Mouse (Mus musculus) C2C12 (cell line): ENCODE measurements around the gene Zfp385b.

ENCODE experiments used
- CTCF ChIP-seq: IDR thresholded peaks from one replicate; pipeline ENCODE4 v1.5.1; 2011; ENCODE audit not compliant: control insufficient read depth, insufficient read depth, insufficient read length
- FOSL1 ChIP-seq: IDR thresholded peaks from one replicate; pipeline ENCODE4 v1.8.0; 2011; ENCODE audit warnings: mild to moderate bottlenecking, low read length; ENCODE audit not compliant: poor library complexity, insufficient read depth, severe bottlenecking
- USF1 ChIP-seq: IDR thresholded peaks from one replicate; pipeline ENCODE4 v1.6.1; 2011; ENCODE audit warnings: low read depth, mild to moderate bottlenecking, control low read depth, moderate library complexity

GRCm38 (mm10) chr2:77688651-77689050, 130.8 kb downstream of the Zfp385b start:
- TF ChIP-seq CTCF, result no peak
- no peak for TF ChIP-seq FOSL1
- TF ChIP-seq USF1, result no peak
